Mouse (Mus musculus) E14TG2a.4 (cell line): ENCODE data around the gene Nhlrc2.

ENCODE experiments used
- CTCF ChIP-seq: conservative IDR thresholded peaks from 2 replicates; pipeline ENCODE4 v1.5.1; 2014; ENCODE audit warnings: low read length
- NANOG ChIP-seq: IDR thresholded peaks from 2 replicates; pipeline ENCODE4 v1.6.1; 2014; ENCODE audit warnings: borderline replicate concordance, low read length, mixed read lengths
- POU5F1 ChIP-seq: IDR thresholded peaks from 2 replicates; pipeline ENCODE4 v1.6.1; 2014; ENCODE audit warnings: low read length, borderline replicate concordance

DNA sequence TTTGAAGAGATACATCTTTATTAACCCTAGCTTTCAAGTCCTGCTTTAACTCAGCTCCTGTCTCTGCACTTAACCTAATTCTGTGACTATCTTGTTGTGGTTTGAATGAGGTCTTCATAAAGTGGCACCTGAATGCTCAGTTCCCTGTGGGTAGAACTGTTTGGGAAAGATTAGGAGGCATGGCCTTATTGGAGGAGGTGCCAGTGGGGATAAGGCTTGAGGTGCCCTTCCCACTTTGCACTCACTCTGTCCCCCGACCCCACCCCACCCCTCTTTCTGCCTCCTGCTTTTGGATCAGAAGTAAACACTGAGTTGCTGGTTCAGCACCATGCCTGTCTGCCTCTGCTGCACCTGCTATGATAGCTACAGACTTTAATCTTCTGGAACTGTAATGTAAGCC is 29.7 kb downstream of the Nhlrc2 start:
- TF ChIP-seq CTCF (no peak), POU5F1 (no peak), NANOG (no peak)
